Mouse (Mus musculus) thymus, adult 2 months (tissue): Measurements from ENCODE around the gene Gjc1. TPM values are rescaled to one million over a fixed set of nuclear protein-coding genes. Genes with fewer than 3 reads are reported as not detected.

Experiments used
- DNase-seq: peaks from one replicate; pipeline ENCODE4 v3.0.0; 2021
- H3K27ac ChIP-seq: fragments of 200-500 bp; 2 replicates; pipeline ENCODE4 v1.5.1; 2012; ENCODE audit warnings: low read length, control low read depth; ENCODE audit not compliant: control insufficient read depth, insufficient read depth
- H3K27me3 ChIP-seq: fragments of 200-500 bp; 2 replicates; pipeline ENCODE4 v1.6.1; 2012; ENCODE audit warnings: mild to moderate bottlenecking, low read length, moderate library complexity, mixed read lengths; ENCODE audit not compliant: control insufficient read depth, insufficient read depth
- H3K36me3 ChIP-seq: fragments of 200-500 bp; 2 replicates; pipeline ENCODE4 v1.6.1; 2012; ENCODE audit warnings: mild to moderate bottlenecking, low read length, moderate library complexity; ENCODE audit not compliant: control insufficient read depth, insufficient read depth
- H3K4me1 ChIP-seq: fragments of 200-500 bp; replicated peaks from 2 replicates; pipeline ENCODE4 v1.6.1; 2012; ENCODE audit warnings: low read length; ENCODE audit not compliant: control insufficient read depth, insufficient read depth
- H3K4me3 ChIP-seq: fragments of 200-500 bp; 2 replicates; pipeline ENCODE4 v1.5.1; 2012; ENCODE audit warnings: mild to moderate bottlenecking, low read length, control low read depth, moderate library complexity; ENCODE audit not compliant: control insufficient read depth, insufficient read depth
- CTCF ChIP-seq: fragments of 200-500 bp; IDR thresholded peaks from 2 replicates; pipeline ENCODE4 v1.5.1; 2012; ENCODE audit warnings: mild to moderate bottlenecking, control low read depth, low read length, moderate library complexity, borderline replicate concordance; ENCODE audit not compliant: control insufficient read depth, poor library complexity, insufficient read depth; ENCODE audit errors: extremely low read depth
- POLR2A ChIP-seq: fragments of 200-500 bp; IDR thresholded peaks from 2 replicates; pipeline ENCODE4 v1.6.1; 2012; ENCODE audit warnings: mild to moderate bottlenecking, low read length, control low read depth, moderate library complexity; ENCODE audit not compliant: control insufficient read depth, poor library complexity, insufficient read depth; ENCODE audit errors: extremely low read depth
- WGBS: fragments of 180-500 bp; shearing (Covaris S2); methylation state at CpG from one replicate; pipeline ENCODE4 v1.1.7; 2018; 5-methylcytosine and 5-hydroxymethylcytosine counted together
- polyA plus RNA-seq: library from polyadenylated mRNA; depleted of rRNA; stranded (reverse); fragments of >200 nt; gene quantifications from 2 replicates; pipeline ENCODE4 v1.2.3, GENCODE M21; 2012; rRNA removed

Gjc1 gene
- 1.4 and 1.7 TPM in 2 replicates for polyA plus RNA-seq

GRCm38 (mm10) chr11:102819021-102819782, at the start of gene Gjc1:
Gjc1 (minus strand) TSS chr11:102819700.
- Histone ChIP-seq H3K36me3 (no peaks in the 10 kb centered on the region), H3K4me3 (peak within 1 kb of the TSS; percentile 30), H3K27ac (no peak within 1 kb of the TSS), H3K4me1 (peaks cover 6% of the 10 kb centered on the region), H3K27me3 (peaks cover 23% of the 10 kb centered on the region)
- no peak for TF ChIP-seq POLR2A
- no peak for TF ChIP-seq CTCF
- peak; percentile 25 for DNase-seq
- WGBS: 1% methylated on average over 93 of the region's 97 CpGs

GRCm38 (mm10) chr11:102864272-102864671, 44.8 kb upstream of the Gjc1 start:
- peaks cover 59% of the 10 kb centered on the region for H3K36me3 ChIP-seq
- no peak overlapping the region for H3K4me3 ChIP-seq
- H3K27ac ChIP-seq: no peak overlapping the region
- H3K27me3 ChIP-seq: no peaks in the 10 kb centered on the region
- peak; percentile 39 for DNase-seq
- TF ChIP-seq POLR2A (no peak), CTCF (no peak)
- WGBS: 40% methylated on average over 4 of the region's 4 CpGs
- H3K4me1 ChIP-seq: no peaks in the 10 kb centered on the region

- H3K36me3 ChIP-seq: peaks cover 43% of the 10 kb centered on the region
- no peak for DNase-seq
- H3K27ac ChIP-seq: no peak overlapping the region
- no peaks in the 10 kb centered on the region for H3K27me3 ChIP-seq
- WGBS: 96% methylated on average over 8 of the region's 8 CpGs
- TF ChIP-seq CTCF: no peak
- TF ChIP-seq POLR2A: no peak
- H3K4me1 ChIP-seq: no peaks in the 10 kb centered on the region
- H3K4me3 ChIP-seq: no peak overlapping the region
These were observed 40.4 kb upstream of the Gjc1 start for GRCm38 (mm10) chr11:102859933-102860332.

- H3K4me3 ChIP-seq: no peak overlapping the region
- H3K36me3 ChIP-seq: peaks cover 44% of the 10 kb centered on the region
- no peaks in the 10 kb centered on the region for H3K27me3 ChIP-seq
- H3K4me1 ChIP-seq: no peaks in the 10 kb centered on the region
- DNase-seq: no peak
- WGBS: 97% methylated on average over 11 of the region's 11 CpGs
- TF ChIP-seq CTCF (no peak), POLR2A (no peak)
- no peak overlapping the region for H3K27ac ChIP-seq
These were observed 39.5 kb upstream of the Gjc1 start for GRCm38 (mm10) chr11:102858951-102859350.

- no peak for DNase-seq
- TF ChIP-seq CTCF (no peak), POLR2A (no peak)
- WGBS: 91% methylated on average over 6 of the region's 6 CpGs
- Histone ChIP-seq H3K27ac (no peak overlapping the region), H3K27me3 (no peaks in the 10 kb centered on the region), H3K4me1 (no peaks in the 10 kb centered on the region), H3K36me3 (peaks cover 44% of the 10 kb centered on the region), H3K4me3 (no peak overlapping the region)
These were observed 36.4 kb upstream of the Gjc1 start for GRCm38 (mm10) chr11:102855941-102856340.

- H3K27me3 ChIP-seq: no peaks in the 10 kb centered on the region
- no peak overlapping the region for H3K27ac ChIP-seq
- no peak for DNase-seq
- no peaks in the 10 kb centered on the region for H3K4me1 ChIP-seq
- no peak overlapping the region for H3K4me3 ChIP-seq
- TF ChIP-seq CTCF (no peak), POLR2A (no peak)
- H3K36me3 ChIP-seq: peaks cover 46% of the 10 kb centered on the region
These were observed 34.3 kb upstream of the Gjc1 start for GRCm38 (mm10) chr11:102853760-102854159.
